Mouse (Mus musculus) small intestine, adult 2 months (tissue): ENCODE measurements around the gene Ccdc33.

Source experiments
- CTCF ChIP-seq: fragments of 200-500 bp; IDR thresholded peaks from 2 replicates; pipeline ENCODE4 v1.5.1; 2012; ENCODE audit warnings: low read depth, mild to moderate bottlenecking, control low read depth, inconsistent platforms, low read length, moderate library complexity, mixed read lengths; ENCODE audit not compliant: insufficient replicate concordance, insufficient read length; ENCODE audit errors: extremely low read depth
- POLR2A ChIP-seq: fragments of 200-500 bp; IDR thresholded peaks from 2 replicates; pipeline ENCODE4 v1.6.1; 2012; ENCODE audit warnings: low read depth, mild to moderate bottlenecking, control low read depth, inconsistent platforms, low read length, moderate library complexity

DNA sequence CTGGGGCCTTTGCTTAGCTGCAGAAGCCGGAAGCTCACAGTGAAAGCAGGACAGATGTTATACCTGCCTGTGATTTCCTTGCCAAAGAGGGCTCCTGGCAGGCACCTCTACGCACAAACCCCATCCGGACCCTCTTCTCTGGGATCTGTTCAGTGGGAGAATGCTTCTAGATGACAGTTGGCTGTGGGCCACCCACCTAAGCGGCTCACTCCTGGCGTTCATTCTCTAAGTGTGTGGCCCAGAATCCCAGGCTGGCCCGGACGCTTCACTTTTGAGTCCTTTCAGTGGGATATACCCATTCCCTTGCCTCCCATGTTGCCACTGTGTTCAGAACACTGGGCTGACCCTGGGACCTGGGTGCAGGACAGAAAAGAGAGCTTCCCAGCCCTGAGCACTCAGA, 31.8 kb downstream of the Ccdc33 start:
- TF ChIP-seq CTCF (no peak), POLR2A (no peak)
